Mouse (Mus musculus): ENCODE results near the gene Bloc1s4.

Gene Bloc1s4

DNA sequence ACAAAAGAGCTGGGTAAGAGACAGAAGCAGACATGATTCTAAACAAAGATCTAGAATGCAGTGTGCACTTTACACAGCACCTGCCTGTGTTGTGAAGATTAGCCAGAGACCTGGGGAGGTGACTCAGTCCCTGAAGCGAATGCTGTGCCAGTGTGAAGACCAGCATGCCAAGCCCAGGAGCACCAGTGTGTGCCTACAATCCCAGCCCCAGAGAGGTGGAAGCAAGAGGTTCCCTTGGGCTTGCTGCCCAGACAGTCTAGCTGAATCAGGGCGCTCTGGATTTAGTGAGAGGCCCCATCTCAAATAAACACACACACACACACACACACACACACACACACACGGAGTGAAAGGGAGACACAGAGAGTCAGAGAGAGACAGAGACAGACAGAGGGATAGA lies 30.6 kb downstream of the Bloc1s4 start:
- DNase-seq (ENCODE audit: low spot score in 2 of 2), result no peak

- DNase-seq (ENCODE audit: low spot score in 2 of 2), result no peak
These were observed 31.6 kb downstream of the Bloc1s4 start for GRCm38 (mm10) chr5:36716816-36717215.

GRCm38 (mm10) chr5:36714832-36715231 lies 33.6 kb downstream of the Bloc1s4 start:
- DNase-seq (ENCODE audit: low spot score in 2 of 2), result no peak

DNA sequence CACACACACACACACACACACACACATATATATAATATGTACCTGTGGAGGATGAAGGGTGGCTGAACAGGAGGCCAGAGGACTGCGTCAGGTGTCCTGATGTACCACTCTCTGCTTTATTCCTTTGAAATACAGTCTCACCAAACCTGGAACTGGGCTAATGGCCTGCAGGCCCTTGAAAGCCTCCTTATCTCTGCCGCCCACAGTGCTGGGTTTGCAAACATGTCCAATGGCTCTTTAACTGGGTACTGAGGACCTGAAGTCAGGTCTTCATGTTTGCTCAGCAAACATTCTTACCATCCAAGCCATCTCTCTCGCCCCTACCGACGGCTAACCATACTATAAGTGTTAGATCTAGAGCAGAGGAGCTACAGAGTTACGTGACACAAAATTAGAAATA lies 34.8 kb downstream of the Bloc1s4 start:
- DNase-seq (ENCODE audit: low spot score in 2 of 2), result no peak

GRCm38 (mm10) chr5:36712553-36713534 lies 35.6 kb downstream of the Bloc1s4 start:
- DNase-seq (ENCODE audit: low spot score in 2 of 2), result peak in 1 of 2 experiments; percentile 28

- DNase-seq (ENCODE audit: low spot score in 2 of 2), result no peak
These were observed 36.6 kb downstream of the Bloc1s4 start for GRCm38 (mm10) chr5:36711863-36712262.

DNA sequence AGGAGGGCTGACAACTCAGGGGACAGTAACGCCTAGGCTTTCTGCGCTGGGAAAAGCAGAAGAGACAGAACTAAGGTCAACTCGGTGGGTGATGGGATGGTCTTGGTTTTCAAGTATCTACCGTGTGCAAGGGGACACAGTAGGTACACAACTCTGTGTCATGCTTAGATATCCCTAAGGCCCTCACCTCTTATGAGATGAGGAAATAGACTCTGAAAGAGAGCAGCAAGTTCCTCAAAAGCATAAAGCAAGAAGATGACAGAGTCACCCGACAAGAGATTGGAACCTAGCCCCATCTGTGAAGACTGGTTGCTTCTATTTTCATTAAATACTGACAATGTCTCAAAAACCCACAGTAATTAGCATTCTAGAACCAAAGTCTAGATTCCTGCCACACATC lies 42.7 kb downstream of the Bloc1s4 start:
- DNase-seq (ENCODE audit: low spot score in 2 of 2), result no peak

DNA sequence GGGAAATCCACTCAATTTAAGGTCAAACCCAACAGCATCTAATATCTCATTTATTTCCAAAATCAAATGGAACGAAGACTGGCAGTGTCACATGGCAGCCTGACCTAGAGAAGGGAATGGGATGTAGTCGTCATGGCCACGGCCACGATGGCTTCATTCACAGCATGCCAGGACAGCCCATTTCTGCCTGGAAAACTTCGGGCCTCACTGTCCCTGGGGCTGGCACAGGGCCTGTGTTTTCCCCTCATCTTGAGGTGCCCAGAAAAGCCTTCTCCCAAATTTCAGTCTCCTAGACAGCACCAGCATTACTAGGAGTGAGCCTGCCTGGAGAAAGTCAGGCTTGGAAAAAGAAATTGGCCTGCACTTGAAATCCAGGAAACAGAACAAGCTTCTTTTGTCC lies 43.1 kb downstream of the Bloc1s4 start:
- no peak for DNase-seq (ENCODE audit: low spot score in 2 of 2)

DNA sequence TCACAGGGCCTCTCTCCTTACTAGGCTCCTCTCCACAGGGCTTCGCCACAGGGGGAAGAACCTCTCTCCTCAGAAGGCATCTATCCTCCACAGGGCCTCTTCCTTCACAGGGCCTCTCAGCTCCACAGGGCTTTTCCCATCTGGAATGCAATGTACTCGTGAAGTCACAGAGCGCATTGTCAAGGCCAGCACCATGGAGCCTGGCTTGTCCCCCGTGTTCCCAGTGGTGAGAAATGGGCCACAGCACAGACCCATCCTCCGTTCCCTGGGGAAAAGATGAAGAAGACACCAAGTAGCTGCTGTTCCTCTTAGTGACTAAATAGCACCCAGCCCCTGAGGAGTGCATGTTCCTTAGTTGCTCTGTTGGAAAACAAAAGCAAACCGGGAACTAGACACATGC lies 43.8 kb downstream of the Bloc1s4 start:
- DNase-seq (ENCODE audit: low spot score in 2 of 2), result no peak

GRCm38 (mm10) chr5:36700939-36701620 lies 47.4 kb downstream of the Bloc1s4 start:
- no peak for DNase-seq (ENCODE audit: low spot score in 2 of 2)

GRCm38 (mm10) chr5:36698689-36699088 lies 49.8 kb downstream of the Bloc1s4 start:
- no peak for DNase-seq (ENCODE audit: low spot score in 2 of 2)

- DNase-seq (ENCODE audit: low spot score in 2 of 2), result no peak
These were observed 50.3 kb downstream of the Bloc1s4 start for GRCm38 (mm10) chr5:36698067-36698670.
